Mouse (Mus musculus) bone marrow macrophage, adult 2 months (primary cell): ENCODE results near the gene Spp1.

Experiments used
- CTCF ChIP-seq: IDR thresholded peaks from 2 replicates; pipeline ENCODE4 v1.5.1; 2012; ENCODE audit warnings: low read depth, mild to moderate bottlenecking, low read length, moderate library complexity
- POLR2A ChIP-seq: IDR thresholded peaks from 2 replicates; pipeline ENCODE4 v1.6.1; 2012; ENCODE audit warnings: mild to moderate bottlenecking, low read depth, low read length, borderline replicate concordance

DNA sequence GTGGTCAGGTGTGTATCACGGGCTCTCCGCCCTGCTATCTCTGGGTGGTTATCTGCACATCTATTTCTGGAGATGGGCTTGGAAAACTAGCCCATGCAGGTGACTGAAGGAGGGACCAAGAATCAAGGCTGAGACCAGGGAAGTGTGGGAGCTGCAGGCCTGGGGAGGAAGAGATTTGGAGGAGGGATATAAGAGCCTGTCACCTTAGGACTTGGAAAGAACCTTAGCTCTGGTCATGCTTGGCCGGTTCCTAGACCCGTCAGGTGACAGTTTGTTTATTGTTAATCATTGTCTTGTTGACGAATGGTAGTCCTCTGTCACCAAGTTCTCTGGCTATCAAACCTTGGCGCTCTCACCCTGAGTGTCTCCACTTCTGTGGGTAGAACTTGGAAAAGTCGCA is 45.4 kb downstream of the Spp1 start:
- TF ChIP-seq POLR2A, result no peak
- no peak for TF ChIP-seq CTCF
